Mouse (Mus musculus) kidney, adult 2 months (tissue): ENCODE results near the gene Foxl1. TPM values are rescaled to one million over a fixed set of nuclear protein-coding genes. Genes with fewer than 3 reads are reported as not detected.

ENCODE experiments used
- DNase-seq: peaks from one replicate; pipeline ENCODE4 v3.0.0; 2021
- H3K27ac ChIP-seq: fragments of 200-500 bp; 2 replicates; pipeline ENCODE4 v1.5.1; 2012; ENCODE audit warnings: low read depth, low read length, control low read depth, inconsistent platforms; ENCODE audit not compliant: insufficient read depth
- H3K27me3 ChIP-seq: fragments of 200-500 bp; replicated peaks from 2 replicates; pipeline ENCODE4 v1.6.1; 2012; ENCODE audit warnings: mild to moderate bottlenecking, moderate library complexity, low read length, inconsistent platforms; ENCODE audit not compliant: control insufficient read depth, insufficient read depth
- H3K36me3 ChIP-seq: fragments of 200-500 bp; 2 replicates; pipeline ENCODE4 v1.6.1; 2012; ENCODE audit warnings: mild to moderate bottlenecking, moderate library complexity, low read length, inconsistent platforms; ENCODE audit not compliant: control insufficient read depth, insufficient read depth
- H3K4me1 ChIP-seq: fragments of 200-500 bp; 2 replicates; pipeline ENCODE4 v1.6.1; 2011; ENCODE audit warnings: low read length; ENCODE audit not compliant: control insufficient read depth, insufficient read depth
- H3K4me3 ChIP-seq: fragments of 200-500 bp; 2 replicates; pipeline ENCODE4 v1.5.1; 2011; ENCODE audit warnings: mild to moderate bottlenecking, low read depth, low read length, control low read depth; ENCODE audit not compliant: insufficient read depth
- CTCF ChIP-seq: fragments of 200-500 bp; conservative IDR thresholded peaks from 2 replicates; pipeline ENCODE4 v1.5.1; 2011; ENCODE audit warnings: low read depth, mild to moderate bottlenecking, control low read depth, low read length, moderate library complexity, mixed read lengths; ENCODE audit not compliant: insufficient read depth, insufficient read length
- POLR2A ChIP-seq: fragments of 200-500 bp; IDR thresholded peaks from one replicate; pipeline ENCODE4 v1.6.1; 2011; ENCODE audit warnings: low read depth, low read length, control low read depth
- WGBS: fragments of 180-500 bp; shearing (Covaris S2); methylation state at CpG from one replicate; pipeline ENCODE4 v1.1.7; 2018; 5-methylcytosine and 5-hydroxymethylcytosine counted together
- polyA plus RNA-seq: library from polyadenylated mRNA; depleted of rRNA; stranded (reverse); fragments of >200 nt; gene quantifications from 2 replicates; pipeline ENCODE4 v1.2.3, GENCODE M21; 2012

Gene Foxl1
- polyA plus RNA-seq, 1 experiment: 0.75 TPM

DNA sequence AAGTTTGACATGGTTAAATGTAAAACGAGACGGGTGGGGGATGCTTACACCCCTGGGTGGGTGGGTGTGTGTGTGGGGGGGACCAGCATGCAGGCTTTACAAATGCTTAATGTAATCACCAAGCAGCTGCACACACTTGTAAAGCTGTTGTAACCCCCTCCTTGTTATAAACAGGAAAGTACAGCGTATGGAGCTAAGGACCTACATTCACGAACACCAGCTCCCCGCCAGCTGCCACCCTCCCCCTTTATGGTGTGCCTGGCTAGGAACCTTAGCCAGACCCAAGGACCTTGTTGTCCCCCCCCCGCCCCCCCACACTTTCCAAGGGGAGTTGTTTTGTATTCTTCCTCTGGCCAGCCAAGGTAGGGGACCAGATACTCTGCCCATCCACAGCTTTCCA lies 1.0 kb upstream of the Foxl1 start:
- DNase-seq: no peak
- Histone ChIP-seq H3K27ac (no peak overlapping the region), H3K36me3 (no peaks in the 10 kb centered on the region), H3K27me3 (no peaks in the 10 kb centered on the region), H3K4me1 (no peaks in the 10 kb centered on the region), H3K4me3 (no peak overlapping the region)
- WGBS: 58% methylated on average over 6 of the region's 6 CpGs
- no peak for TF ChIP-seq CTCF
- TF ChIP-seq POLR2A: no peak

DNA sequence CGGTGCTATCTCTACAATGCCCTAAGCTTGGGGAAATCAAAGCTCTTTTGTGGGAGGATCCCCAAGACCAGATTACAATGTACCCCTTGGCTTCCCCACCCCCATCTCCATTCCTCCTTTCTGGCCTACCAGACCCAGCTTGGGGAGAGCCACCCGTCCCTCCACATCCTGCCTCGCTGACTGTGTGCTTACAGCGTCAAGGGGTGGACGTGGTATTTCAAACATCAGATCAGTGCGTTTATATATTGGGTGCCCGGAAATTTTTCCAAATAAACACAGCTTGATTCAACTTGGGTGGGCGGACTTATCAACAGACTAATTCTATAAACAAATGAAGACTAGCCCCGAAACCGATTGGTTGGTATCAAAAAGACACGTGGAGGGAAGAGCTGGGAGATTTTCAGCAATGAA lies 444 bp upstream of the Foxl1 start:
- no peak overlapping the region for H3K27ac ChIP-seq

GRCm38 (mm10) chr8:121128531-121129264 lies 958 bp downstream of the Foxl1 start:
- no peaks in the 10 kb centered on the region for H3K4me1 ChIP-seq
- H3K27me3 ChIP-seq: no peaks in the 10 kb centered on the region
- DNase-seq: no peak
- H3K27ac ChIP-seq: no peak overlapping the region
- no peak overlapping the region for H3K4me3 ChIP-seq
- no peaks in the 10 kb centered on the region for H3K36me3 ChIP-seq
- TF ChIP-seq CTCF: no peak
- TF ChIP-seq POLR2A: no peak
- 18% methylated on average over 55 of the region's 55 CpGs for WGBS

More for the DNA sequence above, 444 bp upstream of the Foxl1 start:
- no peaks in the 10 kb centered on the region for H3K27me3 ChIP-seq
- no peaks in the 10 kb centered on the region for H3K4me1 ChIP-seq
- DNase-seq: no peak
- H3K4me3 ChIP-seq: no peak overlapping the region
- no peaks in the 10 kb centered on the region for H3K36me3 ChIP-seq
- TF ChIP-seq POLR2A (no peak), CTCF (no peak)
- 53% methylated on average over 11 of the region's 11 CpGs for WGBS

DNA sequence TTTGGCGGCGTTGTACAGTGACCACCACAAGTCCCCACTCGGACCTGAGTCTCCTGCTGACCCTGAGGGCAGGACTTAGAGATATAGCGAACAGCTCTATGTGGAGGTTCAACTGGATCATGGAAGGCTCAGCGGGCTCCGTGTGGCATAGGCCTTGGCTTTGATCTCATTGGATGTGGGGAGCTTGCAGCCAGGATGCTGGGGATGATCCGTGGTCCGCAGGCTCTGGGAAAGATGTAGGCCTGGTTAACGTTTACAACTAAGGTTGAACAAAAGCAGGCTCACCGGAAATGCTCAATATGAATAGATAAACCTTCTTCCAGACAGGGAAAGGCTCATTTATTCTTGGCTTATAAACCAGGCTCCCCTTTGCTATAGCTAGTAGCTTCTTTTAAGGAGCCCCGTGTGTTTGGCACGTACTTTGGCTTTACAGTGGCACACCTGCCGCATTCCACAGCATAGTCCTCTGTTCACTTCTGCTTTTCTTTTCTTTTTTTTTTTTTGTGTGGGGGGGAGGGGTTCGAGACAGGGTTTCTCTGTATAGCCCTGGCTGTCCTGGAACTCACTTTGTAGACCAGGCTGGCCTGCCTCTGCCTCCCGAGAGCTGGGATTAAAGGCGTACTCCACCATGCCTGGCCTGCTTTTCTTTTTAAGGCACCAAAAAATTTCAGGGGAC lies 1.7 kb downstream of the Foxl1 start:
- H3K4me1 ChIP-seq: no peaks in the 10 kb centered on the region
- no peak for DNase-seq
- WGBS: 71% methylated on average over 16 of the region's 16 CpGs
- no peak overlapping the region for H3K27ac ChIP-seq
- H3K4me3 ChIP-seq: no peak overlapping the region
- H3K27me3 ChIP-seq: no peaks in the 10 kb centered on the region
- H3K36me3 ChIP-seq: no peaks in the 10 kb centered on the region
- TF ChIP-seq CTCF (no peak), POLR2A (no peak)

GRCm38 (mm10) chr8:121130522-121130921 lies 2.8 kb downstream of the Foxl1 start:
- no peak overlapping the region for H3K4me3 ChIP-seq
- no peaks in the 10 kb centered on the region for H3K36me3 ChIP-seq
- no peak for DNase-seq
- peak; percentile 47 for TF ChIP-seq CTCF
- TF ChIP-seq POLR2A: no peak
- 40% methylated on average over 5 of the region's 5 CpGs for WGBS
- H3K27me3 ChIP-seq: no peaks in the 10 kb centered on the region
- no peak overlapping the region for H3K27ac ChIP-seq
- no peaks in the 10 kb centered on the region for H3K4me1 ChIP-seq

DNA sequence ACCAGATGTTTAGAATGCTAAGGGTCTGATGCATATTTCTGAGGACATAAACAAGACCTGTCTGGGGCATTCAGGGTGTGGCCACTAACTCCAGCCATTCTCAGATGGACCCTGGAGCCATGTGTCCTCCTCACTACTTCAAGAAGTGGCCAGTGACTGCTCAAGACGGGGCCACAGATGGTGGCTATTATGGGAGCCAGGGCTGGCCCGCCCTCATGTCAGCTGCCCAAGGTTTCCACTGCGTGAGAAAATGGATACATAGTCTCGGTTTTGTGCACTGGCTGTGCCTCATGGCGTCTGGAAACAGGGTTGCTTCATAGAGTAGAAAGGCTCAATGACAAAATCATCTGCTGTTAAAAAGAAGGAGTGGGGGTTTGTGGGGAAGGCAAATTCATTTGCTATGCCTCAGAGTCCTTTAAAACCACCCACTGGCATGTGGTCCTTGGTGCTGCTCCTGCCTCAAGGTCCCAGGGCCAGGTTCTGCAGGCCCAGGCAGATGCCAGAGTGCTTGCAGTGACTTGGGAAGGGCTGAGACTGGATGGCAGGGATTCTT lies 5.3 kb downstream of the Foxl1 start:
- Histone ChIP-seq H3K4me3 (no peak overlapping the region), H3K27ac (no peak overlapping the region), H3K4me1 (no peaks in the 10 kb centered on the region), H3K36me3 (no peaks in the 10 kb centered on the region), H3K27me3 (no peaks in the 10 kb centered on the region)
- 89% methylated on average over 5 of the region's 5 CpGs for WGBS
- DNase-seq: no peak
- TF ChIP-seq POLR2A: no peak
- no peak for TF ChIP-seq CTCF

DNA sequence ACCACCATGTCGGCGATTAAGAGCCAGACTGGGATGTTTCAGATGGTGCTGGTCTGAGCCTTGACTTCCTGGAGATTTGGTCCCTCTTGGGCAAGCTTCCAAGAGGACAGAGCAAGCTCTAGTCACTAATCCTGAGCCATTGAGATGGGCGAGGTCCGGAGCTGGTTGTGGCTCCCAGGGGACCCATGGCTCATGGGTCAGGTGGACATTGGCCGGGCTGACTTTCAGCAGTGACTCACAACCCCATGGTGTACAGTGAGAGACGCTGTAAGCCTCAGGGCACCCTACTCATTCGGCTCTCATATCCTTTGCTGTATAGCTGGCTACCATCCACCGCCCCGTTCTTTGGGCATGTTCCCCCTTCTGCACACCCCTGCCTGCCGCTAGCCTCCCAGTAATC lies 6.4 kb downstream of the Foxl1 start:
- Histone ChIP-seq H3K4me1 (no peaks in the 10 kb centered on the region), H3K4me3 (no peak overlapping the region), H3K27ac (no peak overlapping the region), H3K36me3 (no peaks in the 10 kb centered on the region), H3K27me3 (no peaks in the 10 kb centered on the region)
- DNase-seq: no peak
- TF ChIP-seq CTCF (no peak), POLR2A (no peak)
- 77% methylated on average over 10 of the region's 10 CpGs for whole genome bisulfite sequencing
